Mouse (Mus musculus): ENCODE measurements around the gene Atrnl1.

Gene Atrnl1

GRCm38 (mm10) chr19:57963874-57964273 is 353.0 kb downstream of the Atrnl1 start:
- no peak for DNase-seq (ENCODE audit: low spot score in 2 of 2)

GRCm38 (mm10) chr19:57969766-57970165 is 358.9 kb downstream of the Atrnl1 start:
- DNase-seq (ENCODE audit: low spot score in 2 of 2) = no peak

GRCm38 (mm10) chr19:57970342-57970895 is 359.6 kb downstream of the Atrnl1 start:
- DNase-seq (ENCODE audit: low spot score in 2 of 2) = no peak

GRCm38 (mm10) chr19:57975201-57975600 is 364.4 kb downstream of the Atrnl1 start:
- DNase-seq (ENCODE audit: low spot score in 2 of 2) = no peak

- peak in 1 of 2 experiments; percentile 28 for DNase-seq (ENCODE audit: low spot score in 2 of 2)
Measured at GRCm38 (mm10) chr19:57985918-57986900, 375.4 kb downstream of the Atrnl1 start.

GRCm38 (mm10) chr19:57987696-57988393 is 377.0 kb downstream of the Atrnl1 start:
- peak in 1 of 2 experiments; percentile 41 for DNase-seq (ENCODE audit: low spot score in 2 of 2)

GRCm38 (mm10) chr19:57988559-57989093 is 377.8 kb downstream of the Atrnl1 start:
- DNase-seq (ENCODE audit: low spot score in 2 of 2) = no peak

GRCm38 (mm10) chr19:57991099-57991760 is 380.4 kb downstream of the Atrnl1 start:
- peak in 1 of 2 experiments; percentile 28 for DNase-seq (ENCODE audit: low spot score in 2 of 2)

- peak in 1 of 2 experiments; percentile 45 for DNase-seq (ENCODE audit: low spot score in 2 of 2)
Measured at GRCm38 (mm10) chr19:57994174-57994833, 383.5 kb downstream of the Atrnl1 start.

- DNase-seq (ENCODE audit: low spot score in 2 of 2) = peak in 1 of 2 experiments; percentile 54
Measured at GRCm38 (mm10) chr19:57995015-57995414, 384.2 kb downstream of the Atrnl1 start.

GRCm38 (mm10) chr19:57997961-57998360 is 387.1 kb downstream of the Atrnl1 start:
- peak; percentile 25 to 77 for DNase-seq (ENCODE audit: low spot score in 2 of 2)

GRCm38 (mm10) chr19:58011636-58012035 is 400.8 kb downstream of the Atrnl1 start:
- no peak for DNase-seq (ENCODE audit: low spot score in 2 of 2)

GRCm38 (mm10) chr19:58015741-58016140 is 404.9 kb downstream of the Atrnl1 start:
- no peak for DNase-seq (ENCODE audit: low spot score in 2 of 2)

- no peak for DNase-seq (ENCODE audit: low spot score in 2 of 2)
Measured at GRCm38 (mm10) chr19:58016561-58017453, 406.0 kb downstream of the Atrnl1 start.

- peak in 1 of 2 experiments; percentile 44 for DNase-seq (ENCODE audit: low spot score in 2 of 2)
Measured at GRCm38 (mm10) chr19:58017468-58017867, 406.6 kb downstream of the Atrnl1 start.

- no peak for DNase-seq (ENCODE audit: low spot score in 2 of 2)
Measured at GRCm38 (mm10) chr19:58018698-58019097, 407.9 kb downstream of the Atrnl1 start.

GRCm38 (mm10) chr19:58021514-58022284 is 410.9 kb downstream of the Atrnl1 start:
- DNase-seq (ENCODE audit: low spot score in 2 of 2) = peak in 1 of 2 experiments; percentile 45

- peak in 1 of 2 experiments; percentile 47 for DNase-seq (ENCODE audit: low spot score in 2 of 2)
Measured at GRCm38 (mm10) chr19:58023216-58023825, 412.5 kb downstream of the Atrnl1 start.
